Mouse (Mus musculus): ENCODE data around the gene Rara.

- no peak for TF ChIP-seq CTCF (IDR thresholded peaks at IDR 0.05; ENCODE audit: insufficient read depth, low read length)
- TF ChIP-seq POLR2A (IDR thresholded peaks at IDR 0.05; ENCODE audit: borderline replicate concordance, extremely low read depth, low read depth, low read length): no peak
Observed at GRCm38 (mm10) chr11:98985542-98985941, 57.9 kb downstream of the Rara start.
